Mouse (Mus musculus) monocyte, adult 59 days (primary cell): Measurements from ENCODE around the gene Nxnl1. TPM values are rescaled to one million over a fixed set of nuclear protein-coding genes. Genes with fewer than 3 reads are reported as not detected.

Experiments
- total RNA-seq, 2 experiments: library from RNA; stranded (reverse); gene quantifications; one replicate each; pipeline ENCODE4 v1.2.4; 2023

Nxnl1 gene
- not detected for total RNA-seq

DNA sequence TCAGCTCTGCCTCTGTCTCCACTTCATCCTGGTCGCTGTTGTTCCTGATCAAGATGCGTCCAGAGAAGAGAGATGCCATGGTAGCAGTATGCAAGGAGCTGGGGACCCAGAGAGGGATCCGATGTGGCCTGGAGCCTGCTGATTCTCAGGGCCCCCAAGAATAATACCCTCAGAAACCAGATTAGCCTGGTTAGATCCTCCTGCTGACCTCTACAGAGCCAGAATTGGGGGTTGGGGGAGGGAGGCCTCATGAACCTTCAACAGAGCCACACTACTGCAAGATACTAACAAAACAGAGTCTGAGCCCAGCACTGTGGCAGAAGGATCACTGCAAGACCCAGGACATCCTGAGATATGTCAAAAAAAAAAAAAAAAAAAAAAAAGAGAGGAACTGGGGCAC is at the start of gene Nxnl1:
Gene Nxnl1, minus strand, starts transcription at position 101 of the 400 bp plus-strand sequence.

DNA sequence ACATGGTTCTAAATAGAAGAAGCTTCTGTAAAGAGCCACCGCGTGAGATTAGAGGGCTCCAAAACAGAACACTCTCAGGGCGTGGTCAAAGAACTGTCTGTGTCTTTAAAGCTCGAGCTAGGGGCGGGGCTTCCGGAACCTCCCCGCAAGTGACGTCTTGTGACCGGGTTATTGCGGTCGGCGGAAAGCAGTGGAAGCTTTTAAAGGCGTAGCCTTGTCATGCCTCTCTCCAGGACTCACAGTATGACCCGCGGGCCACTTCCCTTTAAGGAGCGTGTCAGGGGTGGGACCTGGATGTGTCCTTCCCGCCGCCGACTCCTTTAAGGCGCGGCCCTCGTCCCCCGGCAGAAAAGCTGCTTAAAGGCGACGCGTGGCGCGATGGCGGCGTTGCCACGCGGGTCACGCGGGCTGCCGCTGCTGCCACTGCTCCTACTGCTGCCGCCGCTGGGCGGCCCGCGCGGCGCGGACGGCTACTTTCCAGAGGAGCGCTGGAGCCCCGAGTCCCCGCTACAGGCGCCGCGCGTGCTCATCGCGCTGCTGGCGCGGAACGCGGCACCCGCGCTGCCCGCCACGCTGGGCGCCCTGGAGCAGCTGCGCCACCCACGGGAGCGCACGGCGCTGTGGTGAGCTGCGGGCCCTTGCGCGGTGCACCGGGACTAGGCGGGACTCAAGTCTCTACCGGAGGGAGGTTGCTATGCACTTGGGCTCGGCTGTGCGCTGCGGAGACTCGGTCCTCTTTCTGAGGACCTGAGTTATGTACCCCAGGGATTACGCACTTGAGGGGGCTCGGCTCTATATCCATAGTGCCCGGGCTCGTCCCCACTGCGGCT is 44.6 kb upstream of the Nxnl1 start, which contains the start of gene Colgalt1:
Gene Colgalt1, plus strand, starts transcription at position 177 of the 830 bp plus-strand sequence.

DNA sequence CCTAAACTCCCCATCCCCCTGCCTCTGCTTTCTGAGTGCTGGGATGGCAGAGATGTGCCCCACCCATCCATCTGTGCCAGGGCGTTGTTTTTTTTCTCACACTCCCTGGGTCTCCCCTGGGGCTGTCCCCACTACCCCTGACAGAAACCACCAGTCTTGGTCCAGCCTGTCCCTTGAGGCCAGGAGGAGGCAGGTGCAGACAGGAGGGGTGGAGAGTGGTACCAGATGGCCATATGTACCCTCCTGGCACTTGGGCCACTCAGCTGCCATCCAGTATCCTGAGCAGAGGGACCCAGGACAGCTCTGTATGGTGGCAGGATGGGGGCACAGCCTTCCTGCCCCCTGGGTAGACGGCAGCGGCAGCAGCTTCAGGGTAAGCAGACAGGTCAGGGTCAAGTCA is 31.1 kb upstream of the Nxnl1 start, which contains the start of gene Fam129c:
Gene Fam129c, plus strand, starts transcription at position 198 of the 400 bp plus-strand sequence.

DNA sequence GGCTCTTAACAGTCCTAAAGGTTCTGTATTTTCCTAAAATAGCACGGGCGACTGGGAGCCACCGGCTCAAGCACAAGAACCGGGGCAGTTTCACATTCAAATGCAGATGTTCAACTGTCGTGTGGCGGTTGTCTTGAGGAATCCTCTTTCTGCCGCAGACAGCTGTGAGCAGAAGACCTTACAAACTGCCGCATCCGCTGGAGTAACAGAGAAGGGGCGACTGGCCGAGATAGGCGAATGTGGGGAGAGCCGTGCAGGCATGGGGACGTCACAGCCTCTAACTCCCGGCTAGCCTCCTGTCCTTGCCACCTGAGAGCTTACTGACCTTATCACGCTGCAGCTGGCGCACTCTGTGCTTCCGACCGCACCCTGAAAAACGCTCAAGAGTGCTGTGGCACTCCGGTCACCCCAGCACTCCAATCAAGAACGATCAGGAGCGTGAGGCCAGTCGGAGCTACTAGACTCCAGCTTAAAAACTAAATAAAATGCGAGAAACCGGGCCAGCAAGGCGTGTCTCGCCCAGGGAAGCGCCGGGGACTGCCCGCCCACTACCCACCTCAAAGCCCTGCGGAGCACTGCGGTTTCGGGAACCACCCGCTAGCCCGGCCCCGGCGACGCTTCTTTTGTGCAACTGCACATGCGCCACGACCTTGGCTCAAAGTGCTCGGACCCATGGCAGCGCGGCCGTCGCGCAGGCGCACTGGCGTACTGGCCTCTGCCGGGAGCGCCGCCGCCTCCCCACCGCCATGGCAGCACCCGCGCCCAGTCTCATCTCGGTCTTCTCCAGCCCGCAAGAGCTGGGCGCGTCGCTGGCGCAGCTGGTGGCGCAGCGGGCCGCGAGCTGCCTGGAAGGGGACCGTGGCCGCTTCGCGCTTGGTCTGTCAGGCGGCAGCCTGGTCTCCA is 25.3 kb upstream of the Nxnl1 start, which contains the start of gene Pgls:
Gene Pgls, plus strand, starts transcription at position 706 of the 903 bp plus-strand sequence.

DNA sequence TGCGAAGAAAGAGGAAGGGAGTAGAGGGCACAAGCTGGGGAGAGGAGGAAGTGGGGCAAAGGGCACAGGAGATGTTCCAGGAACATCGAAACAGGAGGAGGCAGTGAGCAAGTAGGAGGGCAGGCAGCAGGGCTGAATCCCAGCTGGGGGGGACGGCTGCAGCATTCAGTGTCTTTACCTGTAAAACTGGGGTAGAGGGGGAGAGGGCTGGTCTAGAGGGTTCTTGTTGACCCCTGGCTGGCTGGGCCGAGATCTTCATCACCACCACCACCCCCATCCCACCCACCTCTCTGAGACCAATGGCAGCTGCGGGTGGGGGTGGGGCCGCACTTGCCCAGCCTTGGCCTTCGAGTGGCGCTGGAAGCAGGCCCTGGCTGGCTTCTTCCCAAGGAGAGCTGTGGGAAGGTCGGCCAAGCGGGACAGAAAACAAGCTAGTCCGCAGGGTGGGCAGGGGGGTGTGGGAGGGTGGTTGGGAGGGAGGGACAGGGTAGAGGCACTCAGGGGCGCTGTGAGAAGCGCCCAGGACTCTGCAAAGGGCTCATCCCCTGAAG is 2.1 kb upstream of the Nxnl1 start, which contains the start of gene Slc27a1:
Gene Slc27a1, plus strand, starts transcription at position 496 of the 551 bp plus-strand sequence.

DNA sequence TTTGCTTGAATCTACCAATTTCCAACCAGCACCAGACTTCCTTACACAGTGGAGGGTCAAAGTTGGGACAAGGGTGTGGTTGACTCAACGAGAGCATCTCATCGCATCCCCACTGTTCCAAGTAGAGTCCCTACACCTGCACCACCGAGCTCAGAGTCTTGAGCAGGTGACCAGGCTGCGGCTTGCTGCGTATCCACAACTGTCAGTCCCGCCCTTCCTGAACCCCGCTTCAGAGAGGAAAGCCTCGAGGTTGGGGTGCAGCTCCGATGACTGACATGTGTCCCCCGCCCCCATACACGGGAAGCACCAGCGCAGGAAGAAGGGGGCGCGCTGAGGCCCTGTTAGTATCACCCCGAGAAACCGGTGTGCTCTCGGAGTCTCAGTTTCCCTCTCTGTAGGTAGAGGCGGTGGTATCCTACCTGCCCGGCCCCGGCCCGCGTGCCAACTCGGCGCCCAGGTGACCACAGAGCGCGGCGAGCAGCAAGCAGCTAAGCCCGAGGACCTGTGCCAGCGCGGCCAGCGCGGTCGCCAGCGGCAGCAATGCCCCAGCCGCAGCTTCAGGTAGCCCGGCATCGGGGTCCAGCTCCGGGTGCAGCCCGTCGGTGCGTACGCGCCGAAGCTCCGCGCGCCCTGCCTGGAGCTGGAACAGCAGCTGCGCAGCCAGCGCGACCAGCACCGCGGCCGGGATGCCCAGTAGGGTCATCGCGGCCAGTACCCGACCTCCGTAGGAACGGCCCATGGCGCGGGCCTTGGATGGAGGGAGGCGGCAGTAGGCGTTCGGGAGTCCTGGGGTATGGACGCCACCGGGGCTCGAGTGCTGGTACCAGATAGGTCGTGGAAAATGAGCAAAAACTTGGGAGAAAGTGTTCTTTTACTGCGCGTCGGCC is 8.1 kb downstream of the Nxnl1 start, which contains the start of gene Tmem221:
Gene Tmem221, minus strand, starts transcription at position 801 of the 887 bp plus-strand sequence.

DNA sequence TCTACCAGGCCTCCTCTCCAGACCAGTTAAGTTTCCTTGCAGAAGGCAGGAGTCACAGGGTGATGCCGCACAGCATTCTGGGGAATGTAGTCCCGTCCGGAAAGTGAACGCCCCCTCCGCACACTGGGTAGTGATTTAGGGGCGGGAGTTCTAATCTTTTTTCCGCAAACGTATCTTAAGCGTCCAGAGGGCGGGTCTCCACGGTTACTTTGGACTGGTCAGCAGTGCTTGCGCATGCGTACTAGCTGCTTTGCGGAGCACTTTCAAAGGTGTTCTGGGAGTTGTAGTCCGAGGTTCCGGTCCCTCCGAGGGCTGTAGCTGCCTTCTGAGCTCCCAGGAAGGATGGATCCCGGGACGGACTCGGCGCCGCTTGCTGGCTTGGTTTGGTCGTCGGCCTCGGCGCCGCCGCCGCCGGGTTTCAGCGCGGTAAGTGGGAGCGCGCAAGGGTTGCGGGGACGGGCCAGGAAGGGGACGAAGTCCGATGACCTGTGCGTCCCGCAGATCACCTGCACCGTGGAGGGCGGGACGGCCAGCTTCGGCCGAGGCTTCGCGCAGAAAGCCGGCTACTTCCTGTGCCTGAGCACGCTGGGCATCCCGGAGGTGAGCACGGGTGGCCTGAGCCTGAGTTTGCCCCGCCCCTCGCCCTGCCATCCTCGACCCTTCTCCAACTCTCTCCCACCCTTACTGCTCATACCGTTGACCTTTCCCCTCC is 23.6 kb downstream of the Nxnl1 start, which contains the start of gene Mvb12a:
Gene Mvb12a, plus strand, starts transcription at position 291 of the 712 bp plus-strand sequence.

DNA sequence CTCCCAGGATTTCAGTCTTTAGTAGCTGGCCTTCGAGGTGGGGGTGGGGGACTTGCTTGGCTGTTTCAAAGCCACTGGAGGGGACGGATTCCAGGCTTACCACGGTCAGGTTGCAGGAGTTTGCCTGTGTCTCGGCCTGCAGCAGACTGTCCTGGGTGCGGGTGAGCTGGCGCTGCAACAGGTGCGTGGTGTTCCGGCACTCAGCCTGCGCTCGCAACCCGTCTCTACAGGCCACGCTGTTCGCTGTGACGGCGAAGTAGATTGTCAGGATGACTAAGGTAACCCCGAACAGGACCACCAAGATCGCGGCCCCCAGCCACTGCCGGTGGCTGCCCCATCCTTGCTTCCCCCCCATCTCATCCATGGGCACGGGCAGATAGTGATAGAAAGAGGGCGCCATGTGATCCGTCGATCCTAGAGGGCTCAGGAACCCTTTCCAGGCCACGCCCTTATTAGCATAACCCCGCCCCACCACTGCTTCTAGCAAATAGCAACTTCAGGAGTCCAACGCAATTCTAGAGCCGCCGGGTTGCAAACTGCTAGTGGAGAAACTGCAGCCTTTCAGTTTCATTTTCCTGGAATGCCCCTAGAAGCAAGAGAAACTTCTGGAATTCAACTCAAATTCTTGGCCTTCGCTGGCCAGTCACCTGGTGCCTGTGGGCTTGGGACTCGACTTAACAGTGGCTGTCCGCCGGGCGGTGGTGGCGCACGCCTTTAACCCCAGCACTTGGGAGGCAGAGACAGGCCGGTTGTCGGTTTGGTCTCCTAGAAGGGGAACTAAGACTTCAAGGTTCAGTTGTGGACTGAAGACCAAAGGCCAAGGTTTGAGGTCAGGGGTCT is 29.2 kb downstream of the Nxnl1 start, which contains the start of gene Bst2:
Gene Bst2, minus strand, starts transcription at position 429 of the 840 bp plus-strand sequence.

DNA sequence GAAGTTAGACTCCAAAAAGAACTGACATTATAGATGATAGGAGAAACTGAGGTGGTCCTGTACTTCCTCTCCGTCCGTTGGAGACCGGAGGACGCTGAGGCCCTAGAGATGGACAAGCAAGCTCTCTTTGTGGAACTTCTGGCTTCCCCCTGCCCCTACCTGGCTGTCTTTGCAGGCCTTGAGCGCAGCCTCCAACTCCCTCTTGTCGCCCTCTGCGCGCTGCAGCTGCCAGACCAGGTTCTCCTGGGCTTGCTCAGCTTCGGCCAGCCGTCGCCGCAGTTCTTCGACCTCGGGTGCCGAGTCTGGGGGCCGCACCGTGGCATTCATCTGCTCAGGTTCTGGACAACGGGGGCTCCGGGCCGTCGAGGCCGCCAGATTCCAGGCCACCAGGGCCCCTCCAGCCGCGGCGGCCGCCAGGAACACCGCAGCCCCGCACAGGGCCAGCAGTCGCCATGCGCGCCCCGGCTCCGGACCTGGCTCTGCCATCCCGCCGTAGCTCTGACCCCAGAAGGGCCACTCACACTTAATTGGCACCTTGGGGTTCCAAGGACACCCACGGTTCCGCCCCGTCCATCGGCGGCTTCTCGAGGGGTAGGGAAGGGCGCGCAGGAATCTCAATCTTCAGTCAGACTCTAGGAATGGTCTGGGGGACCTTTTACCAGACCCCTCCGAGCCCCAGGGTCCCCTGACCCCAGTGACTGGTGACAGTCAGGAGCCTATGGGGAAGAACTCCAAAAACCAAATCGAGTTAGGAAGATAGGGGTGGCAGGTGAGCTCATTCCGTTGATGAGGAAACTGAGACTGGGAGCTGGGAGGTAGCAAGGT is 41.0 kb downstream of the Nxnl1 start, which contains the start of gene Ccdc194:
Gene Ccdc194, minus strand, starts transcription at position 486 of the 825 bp plus-strand sequence.

DNA sequence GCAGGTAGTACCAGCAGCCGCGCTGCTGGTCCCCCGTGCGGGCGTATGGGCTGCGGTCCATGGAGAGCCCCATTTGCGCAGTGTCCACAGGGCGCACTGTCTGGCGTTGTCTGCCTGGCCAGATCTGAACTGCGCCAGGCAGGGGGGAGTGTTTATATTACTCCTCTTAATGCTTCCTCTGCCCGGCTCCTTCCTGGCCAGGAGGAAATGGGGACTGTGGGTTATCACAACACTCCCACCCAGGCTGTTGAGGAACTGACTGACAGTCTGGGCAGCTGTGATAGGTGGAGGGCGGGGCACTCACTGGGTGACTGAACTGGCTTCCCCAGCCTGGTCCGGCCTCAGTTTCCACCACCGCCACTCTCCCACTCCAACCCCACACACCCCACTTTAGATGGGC is 54.8 kb downstream of the Nxnl1 start, which contains the start of gene Plvap:
Gene Plvap, minus strand, starts transcription at position 109 of the 400 bp plus-strand sequence.

Other genes starting within 250 kb of the Nxnl1 start
- gene Use1, start 199.8 kb downstream of the Nxnl1 start, total RNA-seq: 100 to 1,000 TPM; 219 to 241 TPM
- gene Ocel1, start 195.3 kb downstream of the Nxnl1 start, total RNA-seq: 10 to 100 TPM; 16.6 to 25.2 TPM
- 10 to 100 TPM; 27.3 to 30.2 TPM for gene Nr2f6, start 184.6 kb downstream of the Nxnl1 start, total RNA-seq
- 1 to 10 TPM; 2.0 to 3.8 TPM for gene Ushbp1, start 170.8 kb downstream of the Nxnl1 start, total RNA-seq
- gene Babam1, start 169.7 kb downstream of the Nxnl1 start, total RNA-seq: 10 to 100 TPM; 63.3 to 81.3 TPM
- gene Ankle1, start 160.6 kb downstream of the Nxnl1 start, total RNA-seq: under 1 TPM in 1 of 2 experiments, not detected in 1; 0.43 TPM
- 1 to 10 TPM; 6.3 to 8.4 TPM for gene Abhd8, start 102.9 kb downstream of the Nxnl1 start, total RNA-seq
- 10 to 100 TPM; 33.8 to 34.0 TPM for gene Mrpl34, start 101.6 kb downstream of the Nxnl1 start, total RNA-seq
- 10 to 100 TPM; 76.1 to 77.5 TPM for gene Dda1, start 97.4 kb downstream of the Nxnl1 start, total RNA-seq
- 10 to 100 TPM in 1 of 2 experiments, 1 to 10 TPM in 1; 8.5 to 10.6 TPM for gene Ano8, start 80.6 kb downstream of the Nxnl1 start, total RNA-seq
- 10 to 100 TPM; 11.0 to 14.0 TPM for gene Gtpbp3, start 78.5 kb downstream of the Nxnl1 start, total RNA-seq
- under 1 TPM; 0.39 to 0.52 TPM for gene Plvap, start 54.8 kb downstream of the Nxnl1 start, total RNA-seq
- not detected for gene Ccdc194, start 40.9 kb downstream of the Nxnl1 start, total RNA-seq
- gene Bst2, start 29.1 kb downstream of the Nxnl1 start, total RNA-seq: 10 to 100 TPM; 79.0 to 83.2 TPM
- gene Mvb12a, start 23.7 kb downstream of the Nxnl1 start, total RNA-seq: 10 to 100 TPM; 36.8 to 45.1 TPM
- gene Tmem221, start 7.7 kb downstream of the Nxnl1 start, total RNA-seq: 1 to 10 TPM; 1.2 to 2.1 TPM
- 1 to 10 TPM; 3.9 to 5.8 TPM for gene Slc27a1, start 2.3 kb upstream of the Nxnl1 start, total RNA-seq
- gene Pgls, start 25.6 kb upstream of the Nxnl1 start, total RNA-seq: 10 to 100 TPM; 84.7 to 86.7 TPM
- 1 to 10 TPM; 4.3 to 6.5 TPM for gene Fam129c, start 31.0 kb upstream of the Nxnl1 start, total RNA-seq
- gene Colgalt1, start 44.4 kb upstream of the Nxnl1 start, total RNA-seq: 100 to 1,000 TPM; 129 to 131 TPM
- gene Unc13a, start 105.2 kb upstream of the Nxnl1 start, total RNA-seq: 1 to 10 TPM; 1.1 to 1.3 TPM
- 10 to 100 TPM; 32.0 to 37.6 TPM for gene Jak3, start 109.7 kb upstream of the Nxnl1 start, total RNA-seq
- 10 to 100 TPM; 11.5 to 14.2 TPM for gene Insl3, start 122.6 kb upstream of the Nxnl1 start, total RNA-seq
- gene B3gnt3, start 135.2 kb upstream of the Nxnl1 start, total RNA-seq: under 1 TPM; 0.61 to 0.66 TPM
- 10 to 100 TPM; 21.1 to 26.8 TPM for gene Fcho1, start 159.1 kb upstream of the Nxnl1 start, total RNA-seq